Mouse (Mus musculus): ENCODE measurements around the gene Rock2. TPM values are rescaled to one million over a fixed set of nuclear protein-coding genes. Genes with fewer than 3 reads are reported as not detected.
A peak's percentile ranks its signal among the peaks of the same experiment; 100 is the strongest.

Gene Rock2
- polyA plus RNA-seq, 1 experiment from 2014 or later = 9.0 TPM

DNA sequence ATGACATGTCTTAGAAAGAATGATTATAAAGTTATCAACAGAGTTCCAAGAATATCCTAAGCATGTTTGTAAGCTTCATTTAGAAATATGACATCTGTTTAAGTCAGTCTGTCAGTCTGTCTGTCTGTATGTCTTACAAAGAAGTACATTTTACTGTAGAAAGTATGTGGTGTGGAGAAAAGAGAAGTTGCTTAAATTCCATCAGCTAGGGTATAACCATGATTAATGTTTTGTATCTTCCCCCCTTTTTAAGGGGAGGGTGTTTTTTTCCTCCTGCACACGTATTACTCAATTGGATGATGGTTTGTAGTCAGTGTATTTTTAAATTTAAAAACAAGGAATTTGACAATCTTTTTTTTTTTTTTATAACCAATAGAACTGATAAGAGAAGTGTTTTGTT, 39.7 kb downstream of the Rock2 start:
- no peak overlapping the region for H3K27ac ChIP-seq
- H3K9me3 ChIP-seq = no peaks in the 10 kb centered on the region
- H3K4me1 ChIP-seq (replicated peaks) = no peaks in the 10 kb centered on the region
- no peak for DNase-seq (ENCODE audit: low spot score)
- no peaks in the 10 kb centered on the region for H3K27me3 ChIP-seq (ENCODE audit: insufficient read depth, poor library complexity, severe bottlenecking)
- no peak overlapping the region for H3K4me3 ChIP-seq
- 86% methylated on average over 1 of the region's 1 CpGs for WGBS
- peaks cover 40% of the 10 kb centered on the region for H3K36me3 ChIP-seq

DNA sequence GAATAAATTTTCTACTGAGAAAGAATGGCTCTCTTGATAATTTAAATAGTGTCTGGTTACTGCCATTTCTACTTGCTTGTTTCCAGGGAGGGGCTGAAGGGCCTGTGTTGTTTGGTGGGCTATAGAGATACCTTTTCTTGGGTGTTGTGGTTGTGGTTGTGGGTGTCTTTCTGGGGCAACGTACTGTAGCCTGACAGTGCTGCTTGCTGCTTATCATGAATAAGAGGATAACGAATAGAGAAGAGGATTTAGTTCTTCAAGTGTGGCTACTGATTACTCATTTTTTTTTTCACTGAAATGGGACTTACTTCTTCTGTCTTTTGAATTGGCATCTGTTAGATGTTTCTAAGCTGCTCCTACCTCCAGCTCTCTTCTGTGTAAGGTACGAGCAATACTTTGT, 47.3 kb downstream of the Rock2 start:
- no peak for DNase-seq (ENCODE audit: low spot score)
- no peaks in the 10 kb centered on the region for H3K27me3 ChIP-seq (ENCODE audit: insufficient read depth, poor library complexity, severe bottlenecking)

DNA sequence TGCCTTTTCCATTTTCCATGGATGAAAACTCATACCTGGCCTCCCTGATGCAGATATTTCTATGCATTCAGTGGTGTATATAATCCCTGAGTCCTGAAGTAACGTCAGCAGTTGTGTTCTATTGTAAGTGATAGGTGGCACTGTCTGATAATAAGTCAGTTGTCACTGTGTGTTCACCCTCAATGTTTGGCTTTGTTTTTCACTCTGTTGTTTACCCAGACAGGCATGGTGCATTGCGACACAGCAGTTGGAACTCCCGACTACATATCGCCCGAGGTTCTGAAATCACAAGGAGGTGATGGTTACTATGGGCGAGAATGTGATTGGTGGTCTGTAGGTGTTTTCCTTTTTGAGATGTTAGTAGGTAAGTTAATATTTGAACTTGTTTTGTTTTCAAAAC, 53.5 kb downstream of the Rock2 start:
- no peak overlapping the region for H3K27ac ChIP-seq
- H3K4me1 ChIP-seq (replicated peaks) = no peaks in the 10 kb centered on the region
- no peaks in the 10 kb centered on the region for H3K9me3 ChIP-seq
- H3K36me3 ChIP-seq = peaks cover 54% of the 10 kb centered on the region
- no peaks in the 10 kb centered on the region for H3K27me3 ChIP-seq (ENCODE audit: insufficient read depth, poor library complexity, severe bottlenecking)
- no peak overlapping the region for H3K4me3 ChIP-seq
- 93% methylated on average over 6 of the region's 6 CpGs for WGBS
- DNase-seq (ENCODE audit: low spot score) = no peak

More for the DNA sequence above, 47.3 kb downstream of the Rock2 start:
- H3K9me3 ChIP-seq = no peaks in the 10 kb centered on the region
- 96% methylated on average over 3 of the region's 3 CpGs for WGBS
- no peak overlapping the region for H3K27ac ChIP-seq
- H3K4me3 ChIP-seq = no peak overlapping the region
- H3K36me3 ChIP-seq = peaks cover 28% of the 10 kb centered on the region
- H3K4me1 ChIP-seq (replicated peaks) = no peaks in the 10 kb centered on the region

DNA sequence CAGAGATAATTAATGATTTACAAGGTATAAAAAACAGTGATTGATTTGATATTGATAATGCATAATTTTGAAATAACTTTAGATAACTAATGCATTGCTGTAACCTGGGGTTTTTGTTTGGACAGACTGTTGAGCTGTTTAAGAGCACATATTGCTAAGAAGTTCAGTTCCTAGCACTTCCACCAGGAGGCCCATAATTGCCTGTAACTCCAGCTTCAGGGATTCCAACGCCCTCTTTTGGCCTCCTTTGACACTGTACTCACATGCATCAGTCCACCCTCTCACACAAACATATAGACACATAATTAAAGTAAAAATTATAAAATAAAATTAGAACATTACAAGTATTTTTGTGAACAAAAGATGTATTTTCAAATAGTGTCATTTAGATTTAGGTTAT, 64.2 kb downstream of the Rock2 start:
- DNase-seq (ENCODE audit: low spot score) = no peak
- no peaks in the 10 kb centered on the region for H3K4me1 ChIP-seq (replicated peaks)
- no peak overlapping the region for H3K4me3 ChIP-seq
- H3K27me3 ChIP-seq (ENCODE audit: insufficient read depth, poor library complexity, severe bottlenecking) = no peaks in the 10 kb centered on the region
- H3K36me3 ChIP-seq = peaks cover 82% of the 10 kb centered on the region
- no peak overlapping the region for H3K27ac ChIP-seq
- WGBS = 75% methylated on average over 1 of the region's 1 CpGs
- H3K9me3 ChIP-seq = no peaks in the 10 kb centered on the region

GRCm38 (mm10) chr12:16963354-16963753, 68.7 kb downstream of the Rock2 start:
- 77% methylated on average over 2 of the region's 2 CpGs for WGBS
- no peak overlapping the region for H3K4me3 ChIP-seq
- no peaks in the 10 kb centered on the region for H3K9me3 ChIP-seq
- no peaks in the 10 kb centered on the region for H3K4me1 ChIP-seq (replicated peaks)
- no peaks in the 10 kb centered on the region for H3K27me3 ChIP-seq (ENCODE audit: insufficient read depth, poor library complexity, severe bottlenecking)
- peaks cover 76% of the 10 kb centered on the region for H3K36me3 ChIP-seq
- DNase-seq (ENCODE audit: low spot score) = no peak
- H3K27ac ChIP-seq = no peak overlapping the region

DNA sequence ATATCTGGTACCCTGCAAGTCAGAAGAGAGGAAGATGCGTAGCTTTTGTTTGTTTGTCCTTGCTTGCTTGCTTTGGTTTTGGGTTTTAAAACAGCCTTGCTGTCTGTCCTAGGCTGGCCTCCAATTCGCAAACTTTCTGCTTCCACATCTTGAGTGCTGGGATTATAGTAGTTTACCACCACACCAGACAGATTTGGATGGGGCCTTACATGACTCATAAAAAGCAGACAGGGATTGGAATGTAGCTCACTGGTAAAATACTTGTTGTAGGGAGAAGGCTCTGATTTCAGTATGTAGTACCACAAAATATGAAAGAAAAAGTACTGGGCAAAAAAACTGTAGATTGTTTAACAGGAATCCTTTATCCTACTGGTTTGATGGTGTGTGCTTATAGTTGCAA, 72.1 kb downstream of the Rock2 start:
- 95% methylated on average over 2 of the region's 2 CpGs for WGBS
- DNase-seq (ENCODE audit: low spot score) = no peak
- H3K36me3 ChIP-seq = peaks cover 72% of the 10 kb centered on the region
- H3K4me3 ChIP-seq = no peak overlapping the region
- H3K27me3 ChIP-seq (ENCODE audit: insufficient read depth, poor library complexity, severe bottlenecking) = no peaks in the 10 kb centered on the region
- no peaks in the 10 kb centered on the region for H3K9me3 ChIP-seq
- H3K27ac ChIP-seq = no peak overlapping the region
- no peaks in the 10 kb centered on the region for H3K4me1 ChIP-seq (replicated peaks)

GRCm38 (mm10) chr12:16977120-16977519, 82.4 kb downstream of the Rock2 start:
- Histone ChIP-seq H3K4me3 (no peak overlapping the region), H3K27me3 (ENCODE audit: insufficient read depth, poor library complexity, severe bottlenecking) (no peaks in the 10 kb centered on the region), H3K27ac (no peak overlapping the region), H3K4me1 (replicated peaks) (no peaks in the 10 kb centered on the region), H3K9me3 (no peaks in the 10 kb centered on the region), H3K36me3 (peaks cover 97% of the 10 kb centered on the region)
- no peak for DNase-seq (ENCODE audit: low spot score)

GRCm38 (mm10) chr12:16985778-16986177, 91.1 kb downstream of the Rock2 start:
- WGBS = 92% methylated on average over 1 of the region's 1 CpGs

GRCm38 (mm10) chr12:16991376-16991775, 96.7 kb downstream of the Rock2 start:
- Histone ChIP-seq H3K36me3 (peaks cover 30% of the 10 kb centered on the region), H3K27ac (no peak overlapping the region), H3K9me3 (no peaks in the 10 kb centered on the region), H3K4me3 (no peak overlapping the region), H3K27me3 (ENCODE audit: insufficient read depth, poor library complexity, severe bottlenecking) (no peaks in the 10 kb centered on the region), H3K4me1 (replicated peaks) (no peaks in the 10 kb centered on the region)
- DNase-seq (ENCODE audit: low spot score) = no peak
- WGBS = 87% methylated on average over 2 of the region's 2 CpGs

More at GRCm38 (mm10) chr12:16985778-16986177, 91.1 kb downstream of the Rock2 start:
- no peak overlapping the region for H3K27ac ChIP-seq
- H3K36me3 ChIP-seq = peaks cover 56% of the 10 kb centered on the region
- H3K9me3 ChIP-seq = no peaks in the 10 kb centered on the region
- DNase-seq (ENCODE audit: low spot score) = no peak
- no peaks in the 10 kb centered on the region for H3K4me1 ChIP-seq (replicated peaks)
- no peak overlapping the region for H3K4me3 ChIP-seq
- no peaks in the 10 kb centered on the region for H3K27me3 ChIP-seq (ENCODE audit: insufficient read depth, poor library complexity, severe bottlenecking)

GRCm38 (mm10) chr12:16992355-16992754, 97.7 kb downstream of the Rock2 start:
- H3K27ac ChIP-seq = no peak overlapping the region
- H3K27me3 ChIP-seq (ENCODE audit: insufficient read depth, poor library complexity, severe bottlenecking) = peaks cover 6% of the 10 kb centered on the region; the same call in 1 of the 2 replicates
- H3K36me3 ChIP-seq = peaks cover 26% of the 10 kb centered on the region
- H3K9me3 ChIP-seq = no peaks in the 10 kb centered on the region
- DNase-seq (ENCODE audit: low spot score) = no peak
- WGBS = 93% methylated on average over 2 of the region's 2 CpGs
- H3K4me1 ChIP-seq (replicated peaks) = no peaks in the 10 kb centered on the region
- H3K4me3 ChIP-seq = no peak overlapping the region

- H3K9me3 ChIP-seq = no peaks in the 10 kb centered on the region
- no peak overlapping the region for H3K27ac ChIP-seq
- H3K4me3 ChIP-seq = no peak overlapping the region
- 84% methylated on average over 2 of the region's 2 CpGs for WGBS
- peaks cover 19% of the 10 kb centered on the region for H3K36me3 ChIP-seq
- DNase-seq (ENCODE audit: low spot score) = no peak
- H3K27me3 ChIP-seq (ENCODE audit: insufficient read depth, poor library complexity, severe bottlenecking) = peaks cover 25% of the 10 kb centered on the region
- peaks cover 8% of the 10 kb centered on the region for H3K4me1 ChIP-seq (replicated peaks)
These were observed 99.6 kb downstream of the Rock2 start for GRCm38 (mm10) chr12:16994291-16994690.

- Histone ChIP-seq H3K4me1 (replicated peaks) (peaks cover 19% of the 10 kb centered on the region), H3K27me3 (ENCODE audit: insufficient read depth, poor library complexity, severe bottlenecking) (peaks cover 44% of the 10 kb centered on the region), H3K9me3 (no peaks in the 10 kb centered on the region), H3K4me3 (no peak overlapping the region), H3K27ac (no peak overlapping the region), H3K36me3 (peaks cover 10% of the 10 kb centered on the region)
- no peak for DNase-seq (ENCODE audit: low spot score)
- WGBS = 84% methylated on average over 5 of the region's 5 CpGs
These were observed 101.6 kb downstream of the Rock2 start for GRCm38 (mm10) chr12:16996281-16996680.

DNA sequence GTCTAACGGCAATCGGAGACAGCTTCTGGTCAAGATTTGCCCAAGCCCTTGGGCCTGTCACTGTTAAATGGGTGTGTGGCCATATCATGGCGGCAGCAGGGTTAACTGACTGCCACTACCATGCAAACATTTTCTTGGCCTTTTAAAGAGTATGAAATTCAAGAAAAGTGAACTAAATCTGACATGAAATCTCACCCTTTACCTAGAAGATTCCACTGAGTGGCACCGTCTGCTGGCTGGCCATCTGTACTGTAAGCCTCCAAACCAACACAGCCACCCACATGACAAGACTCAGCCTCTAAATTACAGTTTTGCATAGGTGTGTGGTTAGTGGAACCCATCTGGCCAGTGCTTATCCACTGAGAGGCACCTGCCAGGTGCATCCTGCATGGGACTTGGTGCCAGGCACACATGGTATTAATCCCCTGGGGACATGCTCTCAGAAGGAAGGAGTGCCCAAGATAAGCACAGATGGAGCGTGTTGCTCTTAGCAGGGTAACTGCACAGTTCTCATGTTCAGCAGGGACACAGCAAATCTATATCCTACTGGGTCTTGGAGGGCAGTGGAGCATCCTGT, 102.3 kb downstream of the Rock2 start:
- H3K27ac ChIP-seq = no peak overlapping the region
- no peaks in the 10 kb centered on the region for H3K9me3 ChIP-seq
- H3K36me3 ChIP-seq = peaks cover 10% of the 10 kb centered on the region
- peaks cover 51% of the 10 kb centered on the region for H3K27me3 ChIP-seq (ENCODE audit: insufficient read depth, poor library complexity, severe bottlenecking)
- 90% methylated on average over 5 of the region's 5 CpGs for WGBS
- no peak overlapping the region for H3K4me3 ChIP-seq
- DNase-seq (ENCODE audit: low spot score) = no peak
- H3K4me1 ChIP-seq (replicated peaks) = peaks cover 21% of the 10 kb centered on the region

DNA sequence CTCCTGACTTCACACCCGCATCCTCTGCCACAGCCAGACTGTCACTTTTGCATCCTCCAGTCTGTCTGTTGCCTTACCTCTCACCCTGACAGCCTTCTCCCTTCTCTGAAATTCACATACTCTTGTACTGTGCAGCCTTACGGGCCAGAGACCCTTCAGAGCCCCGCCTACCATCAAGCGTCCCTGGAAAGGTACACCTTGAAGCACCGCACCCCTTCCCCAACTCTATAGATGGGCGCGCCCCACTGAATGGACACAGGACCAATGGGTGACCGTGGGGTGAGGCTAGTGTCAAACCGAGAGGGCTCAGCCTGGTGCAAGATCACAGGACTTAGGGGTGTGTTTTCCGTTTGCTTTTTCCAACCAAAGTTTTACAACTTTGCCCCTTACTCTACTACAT, 104.5 kb downstream of the Rock2 start:
- peaks cover 53% of the 10 kb centered on the region for H3K27me3 ChIP-seq (ENCODE audit: insufficient read depth, poor library complexity, severe bottlenecking)
- H3K36me3 ChIP-seq = peaks cover 8% of the 10 kb centered on the region
- H3K4me3 ChIP-seq = peak overlapping the region; percentile 60
- 8% methylated on average over 10 of the region's 10 CpGs for WGBS
- no peak for DNase-seq (ENCODE audit: low spot score)
- H3K4me1 ChIP-seq (replicated peaks) = peaks cover 22% of the 10 kb centered on the region
- no peaks in the 10 kb centered on the region for H3K9me3 ChIP-seq
- no peak overlapping the region for H3K27ac ChIP-seq
